12 mouse cellular contexts compared by ENCODE assay signal in genomic region chr8:64023027-64023426, GRCm38 (mm10).
"Had no signal": no experiment of that assay in that cellular context is flagged by ENCODE, and none has a peak within 500 bp of the region (broad histone marks: within the 10 kb centered on the region; RNA-seq: fewer than 3 reads in every experiment).

No protein-coding gene starts in this region.

- H3K4me2 ChIP-seq: limb, embryonic 12.5 days; liver, embryonic 13.5 days; lung, embryonic 15.5 days had no signal

- DNase-seq: kidney, postnatal 10 days; kidney, postnatal 4 days; liver; liver, embryonic 13.5 days; liver, postnatal 0 days; right cerebral cortex, postnatal 4 days; spleen, adult 18-20 months; thymus, adult 18-20 months; thymus, postnatal 14 days had no signal

- H3K27me3 ChIP-seq: limb, embryonic 12.5 days; liver, embryonic 13.5 days; lung, embryonic 15.5 days had no signal

- H3K9me3 ChIP-seq: limb, embryonic 12.5 days; liver, embryonic 13.5 days; lung, embryonic 15.5 days had no signal

- ATAC-seq: liver, postnatal 0 days had no signal

- H3K4me1 ChIP-seq: limb, embryonic 12.5 days; liver, embryonic 13.5 days; lung, embryonic 15.5 days had no signal

- H3K27ac ChIP-seq: layer of hippocampus, adult 2 months; limb, embryonic 12.5 days; liver, embryonic 13.5 days; lung, embryonic 15.5 days had no signal

- H3K36me3 ChIP-seq: limb, embryonic 12.5 days; liver, embryonic 13.5 days; lung, embryonic 15.5 days had no signal

- H3K4me3 ChIP-seq: layer of hippocampus, adult 2 months; limb, embryonic 12.5 days; liver, embryonic 13.5 days; lung, embryonic 15.5 days had no signal

- H3K9ac ChIP-seq: limb, embryonic 12.5 days; liver, embryonic 13.5 days; liver, postnatal 0 days; lung, embryonic 15.5 days had no signal
